Mouse (Mus musculus): ENCODE results near the gene Tenm2.

The Tenm2 gene

GRCm38 (mm10) chr11:36009281-36010208 lies 1226.2 kb downstream of the Tenm2 start:
- no peak for DNase-seq (ENCODE audit: inconsistent age in 2 of 2, low spot score in 1 of 2)

- DNase-seq (ENCODE audit: inconsistent age in 2 of 2, low spot score in 1 of 2) = no peak
Observed at GRCm38 (mm10) chr11:36002900-36003299, 1232.9 kb downstream of the Tenm2 start.

GRCm38 (mm10) chr11:36001282-36001970 lies 1234.3 kb downstream of the Tenm2 start:
- DNase-seq (ENCODE audit: inconsistent age in 2 of 2, low spot score in 1 of 2) = peak; percentile 90 to 97

GRCm38 (mm10) chr11:36000585-36001281 lies 1235.0 kb downstream of the Tenm2 start:
- DNase-seq (ENCODE audit: inconsistent age in 2 of 2, low spot score in 1 of 2) = no peak

GRCm38 (mm10) chr11:36000038-36000437 lies 1235.7 kb downstream of the Tenm2 start:
- no peak for DNase-seq (ENCODE audit: inconsistent age in 2 of 2, low spot score in 1 of 2)

GRCm38 (mm10) chr11:35998048-35998447 lies 1237.7 kb downstream of the Tenm2 start:
- DNase-seq (ENCODE audit: inconsistent age in 2 of 2, low spot score in 1 of 2) = peak in 1 of 2 experiments; percentile 43

GRCm38 (mm10) chr11:35995310-35995709 lies 1240.5 kb downstream of the Tenm2 start:
- no peak for DNase-seq (ENCODE audit: inconsistent age in 2 of 2, low spot score in 1 of 2)

GRCm38 (mm10) chr11:35991846-35992245 lies 1243.9 kb downstream of the Tenm2 start:
- no peak for DNase-seq (ENCODE audit: inconsistent age in 2 of 2, low spot score in 1 of 2)

GRCm38 (mm10) chr11:35989967-35990366 lies 1245.8 kb downstream of the Tenm2 start:
- no peak for DNase-seq (ENCODE audit: inconsistent age in 2 of 2, low spot score in 1 of 2)

- DNase-seq (ENCODE audit: inconsistent age in 2 of 2, low spot score in 1 of 2) = peak; percentile 67 to 84
Observed at GRCm38 (mm10) chr11:35985841-35986393, 1249.8 kb downstream of the Tenm2 start.

- DNase-seq (ENCODE audit: inconsistent age in 2 of 2, low spot score in 1 of 2) = peak; percentile 61 to 81
Observed at GRCm38 (mm10) chr11:35982734-35983133, 1253.0 kb downstream of the Tenm2 start.

GRCm38 (mm10) chr11:35980411-35980917 lies 1255.3 kb downstream of the Tenm2 start, which contains the start of gene Wwc1:
TSS of gene Wwc1 (minus strand) at chr11:35980527.
- DNase-seq (ENCODE audit: inconsistent age in 2 of 2, low spot score in 1 of 2) = peak; percentile 80 to 93

- DNase-seq (ENCODE audit: inconsistent age in 2 of 2, low spot score in 1 of 2) = peak in 1 of 2 experiments; percentile 53
Observed at GRCm38 (mm10) chr11:35979733-35980410, 1255.9 kb downstream of the Tenm2 start.

- DNase-seq (ENCODE audit: inconsistent age in 2 of 2, low spot score in 1 of 2) = peak in 1 of 2 experiments; percentile 81
Observed at GRCm38 (mm10) chr11:35979266-35979732, 1256.5 kb downstream of the Tenm2 start.

GRCm38 (mm10) chr11:35977796-35978195 lies 1258.0 kb downstream of the Tenm2 start:
- DNase-seq (ENCODE audit: inconsistent age in 2 of 2, low spot score in 1 of 2) = peak in 1 of 2 experiments; percentile 65

- DNase-seq (ENCODE audit: inconsistent age in 2 of 2, low spot score in 1 of 2) = peak in 1 of 2 experiments; percentile 69
Observed at GRCm38 (mm10) chr11:35977096-35977495, 1258.7 kb downstream of the Tenm2 start.

- DNase-seq (ENCODE audit: inconsistent age in 2 of 2, low spot score in 1 of 2) = peak in 1 of 2 experiments; percentile 72
Observed at GRCm38 (mm10) chr11:35976482-35976881, 1259.3 kb downstream of the Tenm2 start.

GRCm38 (mm10) chr11:35974632-35975450 lies 1260.9 kb downstream of the Tenm2 start:
- peak; percentile 78 to 92 for DNase-seq (ENCODE audit: inconsistent age in 2 of 2, low spot score in 1 of 2)

- DNase-seq (ENCODE audit: inconsistent age in 2 of 2, low spot score in 1 of 2) = peak in 1 of 2 experiments; percentile 55
Observed at GRCm38 (mm10) chr11:35973135-35973534, 1262.6 kb downstream of the Tenm2 start.
